Comparison of ENCODE assay signal across 12 mouse cellular contexts in the genomic region with DNA sequence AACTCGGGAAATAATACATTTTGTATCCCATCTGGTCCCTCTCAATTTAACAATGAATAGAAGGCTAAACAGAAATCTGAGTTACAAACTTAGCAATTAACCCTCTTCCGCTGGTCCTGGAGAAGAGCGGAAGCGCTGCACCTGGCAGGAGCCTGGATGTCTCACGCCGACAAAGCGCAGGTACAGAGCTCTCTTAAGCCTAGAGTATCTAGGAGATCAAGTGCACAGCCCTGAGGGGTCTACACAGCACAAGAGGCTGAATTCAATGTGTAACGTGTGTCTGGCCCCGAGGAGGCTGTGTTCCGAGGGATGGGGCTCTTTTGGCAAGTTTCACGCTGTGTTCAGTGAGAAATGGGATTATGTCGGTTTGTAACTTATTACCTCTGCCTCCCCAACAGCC.
"Had no signal": no experiment of that assay in that cellular context is flagged by ENCODE, and none has a peak within 500 bp of the region (broad histone marks: within the 10 kb centered on the region; RNA-seq: fewer than 3 reads in every experiment).

No protein-coding gene starts in this region.

- H3K9ac ChIP-seq: limb, embryonic 13.5 days; liver, embryonic 14.5 days; midbrain, embryonic 12.5 days; neural tube, embryonic 13.5 days had no signal

- H3K9me3 ChIP-seq: limb, embryonic 13.5 days; midbrain, embryonic 12.5 days; neural tube, embryonic 13.5 days had no signal

- DNase-seq: kidney, postnatal 36 days; left cerebral cortex, postnatal 4 days; lung, adult 18-20 months; retina, postnatal 1 day; right cerebral cortex, postnatal 4 days; spleen, adult 18-20 months had no signal

- H3K4me2 ChIP-seq: limb, embryonic 13.5 days; midbrain, embryonic 12.5 days; neural tube, embryonic 13.5 days had no signal

- H3K27ac ChIP-seq: kidney, postnatal 0 days; limb, embryonic 13.5 days; liver, embryonic 14.5 days; midbrain, embryonic 12.5 days; neural tube, embryonic 13.5 days had no signal

- ATAC-seq: midbrain, embryonic 16.5 days had no signal

- H3K4me1 ChIP-seq: limb, embryonic 13.5 days; midbrain, embryonic 12.5 days had no signal

- H3K27me3 ChIP-seq: limb, embryonic 13.5 days; midbrain, embryonic 12.5 days; neural tube, embryonic 13.5 days had no signal

- H3K36me3 ChIP-seq: limb, embryonic 13.5 days; midbrain, embryonic 12.5 days; neural tube, embryonic 13.5 days had no signal

- H3K4me3 ChIP-seq: limb, embryonic 13.5 days; midbrain, embryonic 12.5 days; neural tube, embryonic 13.5 days had no signal
